Mouse (Mus musculus) myocyte (in vitro differentiated cells): Measurements from ENCODE around the gene Lrrk1.

Experiments used
- E2F4 ChIP-seq: IDR thresholded peaks from one replicate; pipeline ENCODE4 v1.6.1; 2011; ENCODE audit warnings: mild to moderate bottlenecking, control low read depth, moderate library complexity; ENCODE audit not compliant: insufficient read depth
- POLR2A ChIP-seq: IDR thresholded peaks from one replicate; pipeline ENCODE4 v1.6.1; 2011; ENCODE audit warnings: low read depth, mild to moderate bottlenecking, control low read depth, moderate library complexity; ENCODE audit not compliant: insufficient read length
- REST ChIP-seq: IDR thresholded peaks from one replicate; pipeline ENCODE4 v1.6.1; 2011; ENCODE audit warnings: mild to moderate bottlenecking, control low read depth, moderate library complexity; ENCODE audit not compliant: insufficient read depth, insufficient read length
- SRF ChIP-seq: IDR thresholded peaks from one replicate; pipeline ENCODE4 v1.6.1; 2011; ENCODE audit warnings: low read depth; ENCODE audit not compliant: control insufficient read depth, insufficient read length
- USF1 ChIP-seq: IDR thresholded peaks from one replicate; pipeline ENCODE4 v1.6.1; 2011; ENCODE audit warnings: low read depth, mild to moderate bottlenecking, control low read depth, moderate library complexity

DNA sequence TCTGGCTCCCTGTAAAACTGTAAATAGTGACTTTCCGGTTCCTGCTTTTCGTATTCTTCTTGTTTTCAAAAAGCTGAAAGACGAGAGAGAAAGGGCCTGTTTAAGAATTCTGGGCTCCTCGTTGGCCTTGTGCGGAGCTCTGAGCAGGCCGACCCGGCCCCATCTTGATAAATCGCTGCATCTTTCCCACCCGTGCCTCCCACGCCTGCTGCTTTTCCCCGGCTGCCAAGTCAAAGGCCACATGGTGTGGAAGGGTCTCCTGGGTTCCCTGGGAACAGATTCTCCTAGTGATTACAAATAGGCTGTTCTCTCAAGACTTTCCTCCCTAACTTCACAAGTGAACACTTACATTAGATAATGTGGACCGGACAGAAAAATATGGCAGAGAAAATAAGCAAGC lies 105.9 kb downstream of the Lrrk1 start:
- TF ChIP-seq POLR2A (no peak), REST (no peak), SRF (no peak), USF1 (no peak), E2F4 (no peak)
